Mouse (Mus musculus): Measurements from ENCODE around the gene Gm11985.
A peak's percentile ranks its signal among the peaks of the same experiment; 100 is the strongest.

Gm11985 gene

GRCm38 (mm10) chr11:7156427-7156826 is 31.9 kb downstream of the Gm11985 start:
- no peak for DNase-seq (ENCODE audit: low read depth, low spot score)

- DNase-seq (ENCODE audit: low read depth, low spot score): no peak
These were observed 35.3 kb downstream of the Gm11985 start for GRCm38 (mm10) chr11:7153081-7153480.

- DNase-seq (ENCODE audit: low read depth, low spot score): no peak
These were observed 36.0 kb downstream of the Gm11985 start for GRCm38 (mm10) chr11:7152371-7152770.

GRCm38 (mm10) chr11:7150511-7150910 is 37.9 kb downstream of the Gm11985 start:
- DNase-seq (ENCODE audit: low read depth, low spot score): no peak

- no peak for DNase-seq (ENCODE audit: low read depth, low spot score)
These were observed 38.9 kb downstream of the Gm11985 start for GRCm38 (mm10) chr11:7149471-7149870.

- no peak for DNase-seq (ENCODE audit: low read depth, low spot score)
These were observed 40.4 kb downstream of the Gm11985 start for GRCm38 (mm10) chr11:7147945-7148344.

GRCm38 (mm10) chr11:7147536-7147935 is 40.8 kb downstream of the Gm11985 start:
- DNase-seq (ENCODE audit: low read depth, low spot score): no peak

GRCm38 (mm10) chr11:7145221-7145620 is 43.1 kb downstream of the Gm11985 start:
- no peak for DNase-seq (ENCODE audit: low read depth, low spot score)

GRCm38 (mm10) chr11:7144369-7144768 is 44.0 kb downstream of the Gm11985 start:
- DNase-seq (ENCODE audit: low read depth, low spot score): no peak

- peak; percentile 71 for DNase-seq (ENCODE audit: low read depth, low spot score)
These were observed 45.6 kb downstream of the Gm11985 start for GRCm38 (mm10) chr11:7142725-7143124.

GRCm38 (mm10) chr11:7140449-7140848 is 47.9 kb downstream of the Gm11985 start:
- DNase-seq (ENCODE audit: low read depth, low spot score): peak; percentile 37

GRCm38 (mm10) chr11:7138370-7138769 is 50.0 kb downstream of the Gm11985 start:
- DNase-seq (ENCODE audit: low read depth, low spot score): no peak

GRCm38 (mm10) chr11:7136246-7136855 is 52.0 kb downstream of the Gm11985 start:
- no peak for DNase-seq (ENCODE audit: low read depth, low spot score)

GRCm38 (mm10) chr11:7135763-7136162 is 52.6 kb downstream of the Gm11985 start:
- no peak for DNase-seq (ENCODE audit: low read depth, low spot score)

- no peak for DNase-seq (ENCODE audit: low read depth, low spot score)
These were observed 53.1 kb downstream of the Gm11985 start for GRCm38 (mm10) chr11:7135301-7135700.

GRCm38 (mm10) chr11:7134319-7134718 is 54.0 kb downstream of the Gm11985 start:
- no peak for DNase-seq (ENCODE audit: low read depth, low spot score)

- no peak for DNase-seq (ENCODE audit: low read depth, low spot score)
These were observed 54.6 kb downstream of the Gm11985 start for GRCm38 (mm10) chr11:7133736-7134135.

All from mesoderm, embryonic 11.5 days (tissue).